Mouse (Mus musculus) limb, embryonic 14.5 days (tissue): ENCODE measurements around the gene Cpeb3. TPM values are rescaled to one million over a fixed set of nuclear protein-coding genes. Genes with fewer than 3 reads are reported as not detected.
"Not testable (repeated sequence)": the region's sequence is repeated elsewhere in the genome, so short reads cannot be mapped to it uniquely, and the experiment has no call there.

Source experiments
- ATAC-seq: fragments of 200-750 bp; cut with Nextera tagmentation; 2 replicates; pipeline ENCODE4 v1.8.0; 2017; ENCODE audit warnings: low read depth, moderate number of reproducible peaks, moderate TSS enrichment; ENCODE audit not compliant: low FRiP score
- DNase-seq: peaks from one replicate; pipeline ENCODE4 v3.0.0-alpha.2; 2015; ENCODE audit warnings: low spot score
- H3K27ac ChIP-seq: fragments of 300-500 bp; sonication (generic); replicated peaks from 2 replicates; pipeline ENCODE4 v1.5.1; 2014; ENCODE audit warnings: low read depth, mild to moderate bottlenecking, low read length, moderate library complexity, mixed read lengths
- H3K27me3 ChIP-seq: fragments of 300-500 bp; sonication (generic); 2 replicates; pipeline ENCODE4 v1.6.1; 2014; ENCODE audit warnings: low read length, mixed read lengths; ENCODE audit not compliant: control insufficient read depth, insufficient read depth
- H3K36me3 ChIP-seq: fragments of 300-500 bp; sonication (generic); 2 replicates; pipeline ENCODE4 v1.6.1; 2014; ENCODE audit warnings: mild to moderate bottlenecking, low read length, moderate library complexity, mixed read lengths; ENCODE audit not compliant: control insufficient read depth, insufficient read depth
- H3K4me1 ChIP-seq: fragments of 300-500 bp; sonication (generic); 2 replicates; pipeline ENCODE4 v1.6.1; 2014; ENCODE audit warnings: antibody characterized with exemption, low read length, mixed read lengths; ENCODE audit not compliant: control insufficient read depth, insufficient read depth
- H3K4me2 ChIP-seq: fragments of 300-500 bp; sonication (generic); replicated peaks from 2 replicates; pipeline ENCODE4 v1.6.1; 2014; ENCODE audit warnings: low read depth, mild to moderate bottlenecking, low read length, moderate library complexity; ENCODE audit not compliant: severe bottlenecking
- H3K4me3 ChIP-seq: fragments of 300-500 bp; sonication (generic); replicated peaks from 2 replicates; pipeline ENCODE4 v1.5.1; 2014; ENCODE audit warnings: low read length
- H3K9ac ChIP-seq: fragments of 300-500 bp; sonication (generic); 2 replicates; pipeline ENCODE4 v1.6.1; 2014; ENCODE audit warnings: mild to moderate bottlenecking, low read depth, low read length, moderate library complexity; ENCODE audit not compliant: severe bottlenecking
- H3K9me3 ChIP-seq: fragments of 300-500 bp; sonication (generic); 2 replicates; pipeline ENCODE4 v1.6.1; 2016; ENCODE audit warnings: low read length; ENCODE audit not compliant: control insufficient read depth
- POLR2A ChIP-seq: fragments of 200-500 bp; IDR thresholded peaks from 2 replicates; pipeline ENCODE4 v1.8.0; 2012; ENCODE audit warnings: inconsistent platforms, mild to moderate bottlenecking, moderate library complexity, borderline replicate concordance; ENCODE audit not compliant: insufficient read depth, insufficient read length; ENCODE audit errors: extremely low read depth
- WGBS: fragments of 180-500 bp; shearing (Covaris S2); extraction: QIAGEN DNeasy Blood & Tissue Kit; methylation state at CpG from one replicate; pipeline ENCODE4 v1.1.7; 2014; 5-methylcytosine and 5-hydroxymethylcytosine counted together
- polyA plus RNA-seq, 2 experiments: library from polyadenylated mRNA; depleted of rRNA in 1 of 2; stranded (reverse) in 1 of 2; unstranded in 1 of 2; fragments of >200 nt; fragmentation: Nextera tagmentation in 1 of 2; extraction: Ambion mirVana in 1 of 2; gene quantifications; 2 replicates each; pipeline versions ENCODE4 v1.2.1 to v1.2.3; 2012 to 2014

Gene Cpeb3
- polyA plus RNA-seq, 2 experiments: 1.4 to 1.6 TPM

DNA sequence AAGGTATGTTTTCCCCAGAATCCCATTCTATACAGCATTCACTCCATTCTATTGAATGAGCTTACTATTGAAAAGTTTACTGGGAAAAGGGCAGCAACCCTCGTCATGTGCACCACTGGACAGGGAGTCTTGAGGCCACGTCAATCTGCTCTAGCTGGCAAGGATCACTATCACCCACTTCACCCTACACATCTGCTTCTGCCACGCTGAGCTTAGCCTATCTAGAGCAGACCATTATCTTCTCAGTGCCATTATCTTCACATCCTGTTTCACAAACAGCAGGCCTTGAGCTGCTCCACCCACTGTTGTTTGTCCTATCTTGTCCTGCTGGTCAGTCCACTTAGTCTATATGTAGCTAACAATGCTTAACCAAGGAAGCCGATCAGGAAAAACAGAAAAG, 66.8 kb downstream of the Cpeb3 start:
- Histone ChIP-seq H3K36me3 (no peaks in the 10 kb centered on the region), H3K4me3 (no peak overlapping the region), H3K4me2 (no peak overlapping the region), H3K27ac (no peak overlapping the region), H3K27me3 (no peaks in the 10 kb centered on the region), H3K9ac (no peak overlapping the region), H3K9me3 (no peaks in the 10 kb centered on the region), H3K4me1 (no peaks in the 10 kb centered on the region)
- no peak for ATAC-seq
- DNase-seq: no peak
- no peak for TF ChIP-seq POLR2A
- WGBS: 80% methylated on average over 4 of the region's 4 CpGs

DNA sequence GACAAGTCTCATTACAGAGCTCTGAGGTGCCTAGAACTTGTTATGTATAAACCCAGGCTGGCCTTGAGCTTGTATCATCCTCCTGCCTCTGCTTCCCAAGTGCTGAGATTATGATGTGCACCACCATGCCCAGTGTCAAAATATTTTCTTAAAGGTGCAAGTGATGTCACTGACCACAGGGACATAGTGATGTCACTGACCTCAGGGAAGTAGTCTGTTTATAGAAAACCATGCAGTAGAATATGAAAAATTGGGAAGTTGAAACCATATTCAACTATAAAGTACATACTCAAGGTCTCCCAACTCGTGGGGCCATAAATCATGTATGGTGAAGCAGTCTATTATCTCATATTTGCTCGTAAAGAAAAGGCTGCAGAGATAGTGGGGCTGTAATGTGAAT, 71.3 kb downstream of the Cpeb3 start:
- Histone ChIP-seq H3K4me3 (no peak overlapping the region), H3K9ac (no peak overlapping the region), H3K4me2 (no peak overlapping the region), H3K27me3 (no peaks in the 10 kb centered on the region), H3K4me1 (no peaks in the 10 kb centered on the region), H3K9me3 (no peaks in the 10 kb centered on the region), H3K36me3 (no peaks in the 10 kb centered on the region), H3K27ac (no peak overlapping the region)
- 46% methylated on average over 2 of the region's 2 CpGs for WGBS
- TF ChIP-seq POLR2A: no peak
- no peak for ATAC-seq
- DNase-seq: no peak

DNA sequence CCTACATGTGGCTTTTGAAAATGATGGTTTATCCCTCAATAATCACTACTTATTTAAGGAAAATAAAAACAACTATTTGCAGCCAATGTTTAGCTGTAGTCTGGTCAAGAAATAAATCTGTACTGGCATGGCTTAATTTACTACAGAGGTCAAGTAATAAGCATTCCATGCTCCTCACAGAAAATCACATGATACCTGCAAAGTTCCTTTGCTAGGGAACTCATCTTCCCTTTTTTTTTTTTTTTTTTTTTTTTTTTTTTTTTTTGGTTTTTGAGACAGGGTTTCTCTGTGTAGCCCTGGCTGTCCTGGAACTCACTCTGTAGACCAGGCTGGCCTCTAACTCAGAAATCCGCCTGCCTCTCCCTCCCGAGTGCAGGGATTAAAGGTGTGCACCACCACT, 72.9 kb downstream of the Cpeb3 start:
- H3K4me2 ChIP-seq, H3K9ac ChIP-seq, H3K4me3 ChIP-seq, H3K4me1 ChIP-seq, H3K27me3 ChIP-seq, ATAC-seq, DNase-seq, H3K9me3 ChIP-seq, H3K36me3 ChIP-seq, H3K27ac ChIP-seq: not testable (repeated sequence)
- 62% methylated on average over 2 of the region's 2 CpGs for WGBS

DNA sequence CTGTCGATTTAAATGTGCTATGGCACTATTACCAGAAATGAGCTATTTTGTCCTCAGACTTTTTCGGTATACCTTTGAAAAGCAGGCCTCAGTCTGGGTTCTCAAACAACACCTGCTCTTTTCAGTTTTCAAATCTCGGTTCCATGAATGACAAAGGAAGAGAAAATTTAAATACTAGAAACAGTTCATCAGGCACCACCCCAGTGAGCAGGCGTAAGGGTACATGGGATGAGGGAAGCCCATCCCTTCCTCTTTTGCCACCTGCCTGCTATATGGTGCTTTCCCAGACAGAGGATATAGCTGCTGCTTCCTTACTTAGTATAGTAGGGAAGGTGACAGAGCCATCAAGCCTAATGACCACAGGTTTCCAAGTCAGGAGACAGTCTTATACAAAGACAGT, 74.7 kb downstream of the Cpeb3 start:
- no peak for ATAC-seq
- 93% methylated on average over 4 of the region's 4 CpGs for WGBS
- H3K27me3 ChIP-seq: no peaks in the 10 kb centered on the region

DNA sequence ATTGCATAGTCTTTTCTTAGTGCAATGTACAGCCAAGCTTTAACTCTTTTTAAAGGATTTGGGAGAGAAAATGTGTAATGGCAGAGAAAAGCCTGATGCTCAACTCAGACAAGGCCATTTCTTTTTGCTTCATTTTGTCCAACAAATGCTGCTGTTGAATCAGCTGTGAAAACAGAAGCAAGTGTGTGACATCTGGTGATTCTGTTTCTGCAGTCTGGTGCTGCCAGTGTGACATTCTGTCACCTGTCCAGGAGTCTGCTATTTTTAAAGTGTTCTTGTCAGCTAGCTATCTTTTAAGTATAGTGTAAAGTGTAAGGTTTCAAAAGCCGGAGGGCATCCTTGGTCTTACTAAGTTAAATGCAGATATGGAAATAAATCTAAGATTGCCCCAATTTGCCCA, 76.7 kb downstream of the Cpeb3 start:
- H3K9ac ChIP-seq: no peak overlapping the region
- no peak overlapping the region for H3K27ac ChIP-seq
- H3K36me3 ChIP-seq: no peaks in the 10 kb centered on the region
- no peaks in the 10 kb centered on the region for H3K27me3 ChIP-seq
- ATAC-seq: no peak
- WGBS: 67% methylated on average over 1 of the region's 1 CpGs
- no peak overlapping the region for H3K4me3 ChIP-seq
- no peak for DNase-seq
- H3K4me1 ChIP-seq: no peaks in the 10 kb centered on the region
- no peak overlapping the region for H3K4me2 ChIP-seq
- no peaks in the 10 kb centered on the region for H3K9me3 ChIP-seq
- TF ChIP-seq POLR2A: no peak

More for the DNA sequence above, 74.7 kb downstream of the Cpeb3 start:
- DNase-seq: no peak
- Histone ChIP-seq H3K9ac (no peak overlapping the region), H3K4me2 (no peak overlapping the region), H3K27ac (no peak overlapping the region), H3K9me3 (no peaks in the 10 kb centered on the region), H3K36me3 (no peaks in the 10 kb centered on the region), H3K4me3 (no peak overlapping the region), H3K4me1 (no peaks in the 10 kb centered on the region)
- TF ChIP-seq POLR2A: no peak

DNA sequence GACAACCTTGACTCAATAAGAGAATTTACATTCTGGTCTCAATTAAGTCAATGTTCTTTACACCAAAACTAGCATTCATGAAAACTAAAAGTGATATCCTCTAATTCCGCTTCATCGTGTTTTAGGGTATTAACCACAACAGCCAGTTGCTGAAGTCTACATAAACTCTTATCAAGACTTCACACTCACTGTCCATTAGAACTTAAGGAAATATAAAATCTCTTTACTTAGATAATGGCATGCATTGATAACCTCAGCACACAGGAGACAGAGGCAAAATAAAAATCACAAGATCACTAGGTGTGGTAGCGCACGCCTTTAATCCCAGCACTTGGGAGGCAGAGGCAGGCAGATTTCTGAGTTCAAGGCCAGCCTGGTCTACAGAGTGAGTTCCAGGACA, 79.9 kb downstream of the Cpeb3 start:
- no peak overlapping the region for H3K27ac ChIP-seq
- H3K4me1 ChIP-seq: no peaks in the 10 kb centered on the region
- H3K36me3 ChIP-seq: no peaks in the 10 kb centered on the region
- no peaks in the 10 kb centered on the region for H3K27me3 ChIP-seq
- no peak overlapping the region for H3K4me3 ChIP-seq
- H3K9me3 ChIP-seq: no peaks in the 10 kb centered on the region
- 93% methylated on average over 4 of the region's 4 CpGs for WGBS
- no peak overlapping the region for H3K9ac ChIP-seq
- DNase-seq (no peak), ATAC-seq (no peak)
- TF ChIP-seq POLR2A: no peak
- no peak overlapping the region for H3K4me2 ChIP-seq
